Mouse (Mus musculus) hindbrain, embryonic 11.5 days (tissue): Measurements from ENCODE around the gene Tagap1. TPM values are rescaled to one million over a fixed set of nuclear protein-coding genes. Genes with fewer than 3 reads are reported as not detected.
"Not testable (repeated sequence)": the region's sequence is repeated elsewhere in the genome, so short reads cannot be mapped to it uniquely, and the experiment has no call there.

Experiments
- ATAC-seq: fragments of 200-750 bp; cut with Nextera tagmentation; 2 replicates; pipeline ENCODE4 v1.8.0; 2017; ENCODE audit warnings: mild to moderate bottlenecking, moderate TSS enrichment, moderate library complexity; ENCODE audit not compliant: low FRiP score
- DNase-seq: peaks from one replicate; pipeline ENCODE4 v3.0.0-alpha.2; 2015; ENCODE audit warnings: low spot score
- H3K27ac ChIP-seq: fragments of 300-500 bp; sonication (generic); 2 replicates; pipeline ENCODE4 v1.5.1; 2014; ENCODE audit warnings: mild to moderate bottlenecking, low read depth, low read length
- H3K27me3 ChIP-seq: fragments of 300-500 bp; sonication (generic); 2 replicates; pipeline ENCODE4 v1.6.1; 2014; ENCODE audit warnings: mild to moderate bottlenecking, low read length, moderate library complexity, mixed read lengths; ENCODE audit not compliant: control insufficient read depth, insufficient read depth
- H3K36me3 ChIP-seq: fragments of 300-500 bp; sonication (generic); 2 replicates; pipeline ENCODE4 v1.6.1; 2014; ENCODE audit warnings: mild to moderate bottlenecking, low read length, moderate library complexity, mixed read lengths; ENCODE audit not compliant: control insufficient read depth, insufficient read depth
- H3K4me1 ChIP-seq: fragments of 300-500 bp; sonication (generic); replicated peaks from 2 replicates; pipeline ENCODE4 v1.6.1; 2014; ENCODE audit warnings: low read length, mixed read lengths; ENCODE audit not compliant: control insufficient read depth, insufficient read depth
- H3K4me2 ChIP-seq: fragments of 300-500 bp; sonication (generic); replicated peaks from 2 replicates; pipeline ENCODE4 v1.6.1; 2014; ENCODE audit warnings: mild to moderate bottlenecking, low read depth, low read length
- H3K4me3 ChIP-seq: fragments of 300-500 bp; sonication (generic); 2 replicates; pipeline ENCODE4 v1.5.1; 2014; ENCODE audit warnings: low read depth, low read length
- H3K9ac ChIP-seq: fragments of 300-500 bp; sonication (generic); 2 replicates; pipeline ENCODE4 v1.6.1; 2014; ENCODE audit warnings: low read depth, low read length
- H3K9me3 ChIP-seq: fragments of 300-500 bp; sonication (generic); 2 replicates; pipeline ENCODE4 v1.6.1; 2016; ENCODE audit warnings: low read length; ENCODE audit not compliant: control insufficient read depth
- WGBS: fragments of 180-500 bp; shearing (Covaris S2); extraction: QIAGEN DNeasy Blood & Tissue Kit; methylation state at CpG from one replicate; pipeline ENCODE4 v1.1.7; 2014; 5-methylcytosine and 5-hydroxymethylcytosine counted together
- polyA plus RNA-seq: library from polyadenylated mRNA; unstranded; fragments of >200 nt; fragmentation: Nextera tagmentation; extraction: Ambion mirVana; gene quantifications from 2 replicates; pipeline ENCODE4 v1.2.1, GENCODE M21; 2014

Gene Tagap1
- polyA plus RNA-seq, 1 experiment from 2014 or later: 57.1 TPM

DNA sequence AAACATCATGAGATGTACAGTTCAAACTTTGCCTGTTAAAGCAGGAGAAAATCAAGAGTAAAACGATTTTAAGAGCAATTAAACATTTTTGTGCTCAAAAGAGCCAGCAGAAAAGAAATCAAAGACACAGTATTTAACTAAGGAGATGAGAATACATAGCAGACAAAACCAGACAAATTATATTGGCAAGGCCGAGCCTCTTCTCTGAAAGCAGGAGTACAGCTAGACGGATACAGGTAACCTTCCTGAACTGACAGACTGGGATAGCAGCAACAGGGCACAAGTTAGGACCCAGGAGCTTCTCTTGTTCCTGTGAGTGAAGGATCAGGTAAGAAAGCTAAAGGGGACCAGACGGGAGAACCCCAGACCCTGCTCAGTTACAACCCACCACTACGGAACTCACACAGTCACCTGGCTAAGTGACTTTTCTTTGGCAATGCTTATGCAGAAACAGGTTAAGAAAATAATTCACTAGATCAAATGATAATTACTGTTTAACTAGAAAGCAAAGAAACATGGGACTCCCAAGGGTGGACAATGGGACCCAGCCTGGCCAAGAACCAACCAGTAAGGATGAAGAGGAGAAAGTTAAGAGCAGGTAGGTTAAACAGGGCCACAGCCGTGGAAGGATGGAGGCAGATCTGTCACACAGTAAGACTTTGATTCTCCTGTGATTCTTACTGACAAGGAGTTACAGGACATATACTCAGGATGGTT lies 1.3 kb downstream of the Tagap1 start:
- not testable (repeated sequence) for H3K36me3 ChIP-seq, ATAC-seq, H3K27me3 ChIP-seq, H3K27ac ChIP-seq, H3K9me3 ChIP-seq, DNase-seq, H3K9ac ChIP-seq, H3K4me3 ChIP-seq, H3K4me1 ChIP-seq
- WGBS: 83% methylated on average over 3 of the region's 6 CpGs
- peak overlapping the region; percentile 25; the same call in 1 of the 2 replicates for H3K4me2 ChIP-seq

DNA sequence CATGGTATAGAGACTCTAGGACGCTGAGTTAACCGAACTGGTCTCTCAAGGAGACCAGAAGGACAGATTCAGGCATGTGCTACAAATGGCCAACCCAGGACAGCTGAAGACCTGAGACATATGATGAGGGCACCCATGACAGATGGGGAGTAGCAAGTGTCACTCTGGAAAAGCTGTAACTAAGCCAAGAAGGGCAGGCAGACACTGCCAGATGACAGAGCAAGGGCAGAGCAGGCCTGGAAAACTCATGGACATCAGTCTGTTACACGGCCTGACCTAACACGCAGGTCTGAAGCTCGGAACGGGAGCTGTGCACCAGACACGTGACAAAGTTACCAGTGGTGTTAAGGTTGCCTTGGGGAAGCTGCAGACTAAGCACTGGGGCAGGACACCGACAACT lies 2.1 kb downstream of the Tagap1 start:
- 92% methylated on average over 5 of the region's 8 CpGs for WGBS
- DNase-seq, H3K9me3 ChIP-seq, H3K4me1 ChIP-seq, H3K9ac ChIP-seq, H3K36me3 ChIP-seq, ATAC-seq, H3K4me3 ChIP-seq, H3K27ac ChIP-seq, H3K4me2 ChIP-seq, H3K27me3 ChIP-seq: not testable (repeated sequence)

GRCm38 (mm10) chr17:6948769-6949228 lies 12.2 kb downstream of the Tagap1 start:
- H3K27ac ChIP-seq: not testable (repeated sequence)

GRCm38 (mm10) chr17:6947984-6948768 lies 12.8 kb downstream of the Tagap1 start, which contains the start of gene Rsph3b:
Gene Rsph3b (minus strand): TSS chr17:6948682.
- H3K4me1 ChIP-seq, H3K36me3 ChIP-seq, H3K27me3 ChIP-seq, H3K9me3 ChIP-seq: not testable (repeated sequence)
- WGBS: under 1% methylated on average over 68 of the region's 73 CpGs
- peak within 1 kb of the TSS; percentile 36; the same call in 1 of the 2 replicates for H3K27ac ChIP-seq
- peak within 1 kb of the TSS; percentile 47; the same call in 1 of the 2 replicates for H3K9ac ChIP-seq
- ATAC-seq (peak; percentile 97), DNase-seq (peak; percentile 87)
- H3K4me2 ChIP-seq: peak within 1 kb of the TSS; percentile 58
- H3K4me3 ChIP-seq: peak within 1 kb of the TSS; percentile 50

More at GRCm38 (mm10) chr17:6948769-6949228, 12.2 kb downstream of the Tagap1 start:
- H3K9ac ChIP-seq: peak overlapping the region; percentile 47; the same call in 1 of the 2 replicates
- H3K4me3 ChIP-seq: peak overlapping the region; percentile 50
- H3K27me3 ChIP-seq, H3K36me3 ChIP-seq, DNase-seq, ATAC-seq, H3K4me1 ChIP-seq, H3K9me3 ChIP-seq: not testable (repeated sequence)
- 19% methylated on average over 9 of the region's 9 CpGs for WGBS
- peak overlapping the region; percentile 58 for H3K4me2 ChIP-seq

GRCm38 (mm10) chr17:6947637-6947983 lies 13.3 kb downstream of the Tagap1 start:
- not testable (repeated sequence) for H3K4me1 ChIP-seq, H3K36me3 ChIP-seq, DNase-seq, H3K9ac ChIP-seq, ATAC-seq, H3K9me3 ChIP-seq, H3K27me3 ChIP-seq, H3K27ac ChIP-seq
- Histone ChIP-seq H3K4me2 (peak overlapping the region; percentile 58), H3K4me3 (peak overlapping the region; percentile 50)
- no CpG with 5 or more reads among the region's 8 CpGs for WGBS

DNA sequence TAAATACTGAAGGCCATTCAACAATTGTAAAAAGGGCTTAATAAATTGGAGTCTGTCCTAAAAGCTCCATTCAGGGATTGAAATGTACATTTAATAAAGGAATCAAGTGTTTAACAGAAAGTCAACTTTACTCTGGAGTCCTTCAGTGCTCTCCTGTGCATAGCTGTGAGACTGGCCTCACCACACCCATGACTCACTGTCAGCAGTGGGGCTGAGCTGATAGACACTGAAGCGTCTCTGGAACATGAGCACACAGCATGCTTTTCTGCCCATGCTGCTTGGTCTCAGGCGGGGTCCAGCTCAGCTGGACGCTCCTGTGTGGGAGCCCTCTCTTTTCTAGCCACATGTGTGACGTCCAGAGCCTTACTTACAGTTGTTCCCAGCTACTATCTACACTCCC lies 18.4 kb downstream of the Tagap1 start:
- not testable (repeated sequence) for ATAC-seq
- no CpG with 5 or more reads among the region's 4 CpGs for WGBS

GRCm38 (mm10) chr17:6931625-6932024 lies 29.3 kb downstream of the Tagap1 start:
- H3K9ac ChIP-seq, H3K27ac ChIP-seq, H3K36me3 ChIP-seq, ATAC-seq, H3K9me3 ChIP-seq, H3K4me2 ChIP-seq, H3K4me3 ChIP-seq, H3K4me1 ChIP-seq, H3K27me3 ChIP-seq, DNase-seq: not testable (repeated sequence)
- 97% methylated on average over 6 of the region's 7 CpGs for WGBS

More for the DNA sequence above, 18.4 kb downstream of the Tagap1 start:
- not testable (repeated sequence) for DNase-seq, H3K9me3 ChIP-seq, H3K4me3 ChIP-seq, H3K36me3 ChIP-seq, H3K9ac ChIP-seq, H3K27ac ChIP-seq, H3K4me1 ChIP-seq, H3K27me3 ChIP-seq, H3K4me2 ChIP-seq

GRCm38 (mm10) chr17:6920351-6920894 lies 40.5 kb downstream of the Tagap1 start:
- not testable (repeated sequence) for ATAC-seq, H3K36me3 ChIP-seq, DNase-seq, H3K27me3 ChIP-seq, H3K9ac ChIP-seq, H3K27ac ChIP-seq, H3K4me1 ChIP-seq, H3K4me2 ChIP-seq, H3K4me3 ChIP-seq, H3K9me3 ChIP-seq
- WGBS: 92% methylated on average over 7 of the region's 7 CpGs
